Mouse (Mus musculus) CH12.LX (cell line): ENCODE data around the gene Sele. TPM values are rescaled to one million over a fixed set of nuclear protein-coding genes. Genes with fewer than 3 reads are reported as not detected.

Experiments
- DNase-seq: peaks from one replicate; pipeline ENCODE4 v3.0.0-alpha.2; 2013; ENCODE audit errors: extremely low read depth
- H3K27ac ChIP-seq: 2 replicates; pipeline ENCODE4 v1.5.1; 2012; ENCODE audit warnings: low read depth, mild to moderate bottlenecking, control low read depth, moderate library complexity; ENCODE audit not compliant: insufficient read depth
- H3K27me3 ChIP-seq: replicated peaks from 2 replicates; pipeline ENCODE3; 2012; ENCODE audit warnings: inconsistent platforms
- H3K36me3 ChIP-seq, 2 experiments: replicated peaks in 1 of 2; 2 replicates each; pipeline versions ENCODE3 to v1.6.1; 2012; ENCODE audit warnings: inconsistent platforms in 1 of 2, low read length in 1 of 2, mild to moderate bottlenecking in 1 of 2, mixed read lengths in 1 of 2, moderate library complexity in 1 of 2; ENCODE audit not compliant: control insufficient read depth in 1 of 2, insufficient read depth in 1 of 2
- H3K4me1 ChIP-seq, 2 experiments: 2 replicates each; pipeline ENCODE4 v1.6.1; 2012; ENCODE audit warnings: inconsistent platforms in 1 of 2, moderate library complexity in 1 of 2; ENCODE audit not compliant: insufficient read depth in 2 of 2, control insufficient read depth in 1 of 2
- H3K4me2 ChIP-seq: 2 replicates; pipeline ENCODE4 v1.6.1; 2012; ENCODE audit warnings: low read depth, mild to moderate bottlenecking, control low read depth; ENCODE audit not compliant: poor library complexity, insufficient read depth, severe bottlenecking
- H3K4me3 ChIP-seq, 3 experiments: fragments of 150-350 bp in 1 of 3; sonication (generic) in 1 of 3; replicated peaks in 1 of 3; 2 replicates each; pipeline versions ENCODE3 to v1.5.1; 2011 to 2012; ENCODE audit warnings: low read depth in 2 of 3, low read length in 2 of 3, mild to moderate bottlenecking in 2 of 3, moderate library complexity in 2 of 3, control low read depth in 1 of 3, improper control_type of control experiment in 1 of 3, inconsistent platforms in 1 of 3, mixed read lengths in 1 of 3; ENCODE audit not compliant: poor library complexity in 1 of 3
- H3K79me2 ChIP-seq: replicated peaks from 2 replicates; pipeline ENCODE4 v1.6.1; 2012; ENCODE audit warnings: mild to moderate bottlenecking, moderate library complexity; ENCODE audit not compliant: control insufficient read depth, poor library complexity, insufficient read depth, severe bottlenecking; ENCODE audit errors: extremely low read depth
- H3K9ac ChIP-seq: 2 replicates; pipeline ENCODE4 v1.6.1; 2012; ENCODE audit warnings: low read depth, mild to moderate bottlenecking, control low read depth, moderate library complexity; ENCODE audit not compliant: insufficient read depth
- H3K9me3 ChIP-seq: replicated peaks from 2 replicates; pipeline ENCODE3; 2012; ENCODE audit warnings: low read length, inconsistent platforms, mixed read lengths
- CTCF ChIP-seq, 2 experiments: IDR thresholded peaks in 1 of 2; conservative IDR thresholded peaks in 1 of 2; 2 replicates each; pipeline ENCODE4 v1.5.1; 2011 to 2012; ENCODE audit warnings: low read depth in 2 of 2, low read length in 2 of 2, improper control_type of control experiment in 1 of 2, inconsistent platforms in 1 of 2, mild to moderate bottlenecking in 1 of 2, moderate library complexity in 1 of 2
- ETS1 ChIP-seq: conservative IDR thresholded peaks from 2 replicates; pipeline ENCODE4 v1.6.1; 2012; ENCODE audit warnings: low read depth, mild to moderate bottlenecking, inconsistent platforms, low read length, improper control_type of control experiment, moderate library complexity
- GABPA ChIP-seq: IDR thresholded peaks from 2 replicates; pipeline ENCODE4 v1.6.1; 2012; ENCODE audit warnings: low read depth, low read length, improper control_type of control experiment, inconsistent platforms; ENCODE audit not compliant: insufficient replicate concordance
- MYC ChIP-seq: IDR thresholded peaks from 2 replicates; pipeline ENCODE4 v1.6.1; 2011; ENCODE audit warnings: low read depth, mild to moderate bottlenecking, improper control_type of control experiment, low read length
- dilution Hi-C: fragments of 300-500 bp; cut with MboI; formaldehyde crosslinking; loops from 2 replicates; pipeline ENCODE4 v1.14.3; 2020; ENCODE audit warnings: low sequenced_read_pairs; ENCODE audit not compliant: extremely low pct_unique_long_range_greater_than_20kb, extremely low pct_ligation_motif_present
- in situ Hi-C: fragments of 300-500 bp; cut with MboI; formaldehyde crosslinking; loops from 3 replicates; pipeline ENCODE4 v1.14.3; 2019; ENCODE audit warnings: low sequenced_read_pairs, low pct_ligation_motif_present, low pct_unique_long_range_greater_than_20kb, mixed read lengths
- polyA plus RNA-seq: library from polyadenylated mRNA; unstranded; fragments of >175 nt; gene quantifications from 2 replicates; pipeline ENCODE4 v1.2.1, GENCODE M21; 2012; ENCODE audit warnings: low read depth; ENCODE audit not compliant: insufficient read length
- total RNA-seq, 2 experiments: library from RNA; depleted of rRNA; stranded (reverse); fragments of 300-350 nt in 1 of 2; fragments of >200 nt in 1 of 2; gene quantifications; 2 replicates each; pipeline ENCODE4 v1.2.3; 2012 to 2014

Sele gene
- total and polyA plus RNA-seq, 3 experiments = not detected

DNA sequence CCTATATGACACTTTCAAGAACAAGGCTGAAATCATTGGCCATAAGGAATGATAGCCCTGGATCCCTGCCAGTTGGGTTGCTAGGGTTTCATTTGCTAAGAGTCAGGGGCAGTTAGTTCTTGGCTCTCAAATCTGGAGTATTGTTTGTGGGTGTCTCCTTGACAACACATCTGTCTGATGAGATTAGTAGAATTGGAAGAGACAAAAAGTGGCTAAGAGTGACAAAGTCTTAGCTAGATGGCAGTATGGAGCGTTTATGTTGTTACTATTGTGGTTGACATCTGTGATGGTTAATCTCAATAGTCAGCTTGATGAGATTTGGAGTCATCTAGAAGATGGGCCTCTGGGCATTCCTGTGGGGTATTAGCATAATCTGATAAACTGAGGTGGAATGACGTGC is 50.3 kb downstream of the Sele start:
- H3K9ac ChIP-seq = no peak overlapping the region
- in situ Hi-C loops = no loop called here
- H3K4me2 ChIP-seq = no peak overlapping the region
- no peak overlapping the region for H3K27ac ChIP-seq
- TF ChIP-seq CTCF (conservative IDR thresholded peaks at IDR 0.05 in 1 of 2, IDR thresholded peaks at IDR 0.05 in 1 of 2; ENCODE audit: low read depth in 2 of 2, low read length in 2 of 2) (peak in 1 of 2 experiments; percentile 19; a peak in 1 of 4 replicates), MYC (no peak), GABPA (no peak), ETS1 (no peak)
- peaks cover 5% of the 10 kb centered on the region for H3K27me3 ChIP-seq
- no peaks in the 10 kb centered on the region for H3K36me3 ChIP-seq
- dilution Hi-C loops = no loop called here
- no peaks in the 10 kb centered on the region for H3K4me1 ChIP-seq
- DNase-seq = no peak
- no peaks in the 10 kb centered on the region for H3K9me3 ChIP-seq
- no peak overlapping the region for H3K4me3 ChIP-seq
- H3K79me2 ChIP-seq = 0 out of 2 replicates have a peak, but pooled peaks cover 2% of the 10 kb centered on the region

Other genes with a start within 250 kb of the Sele start
- gene Scyl3, start 119.1 kb upstream of the Sele start, total RNA-seq (2012; rRNA removed) = 11.9 and 13.9 TPM in 2 replicates
- 16.1 and 16.9 TPM in 2 replicates for gene Scyl3, start 119.1 kb upstream of the Sele start, total RNA-seq (2014; rRNA removed)
- gene Scyl3, start 119.1 kb upstream of the Sele start, polyA plus RNA-seq = 21.1 and 22.2 TPM in 2 replicates
- gene BC055324, start 53.4 kb upstream of the Sele start, total RNA-seq (2012; rRNA removed) = 16.3 and 17.0 TPM in 2 replicates
- 26.6 and 28.9 TPM in 2 replicates for gene BC055324, start 53.4 kb upstream of the Sele start, total RNA-seq (2014; rRNA removed)
- 19.3 and 20.6 TPM in 2 replicates for gene BC055324, start 53.4 kb upstream of the Sele start, polyA plus RNA-seq
- 6.7 and 9.7 TPM in 2 replicates for gene Mettl18, start 53.3 kb upstream of the Sele start, total RNA-seq (2012; rRNA removed)
- 19.2 and 23.0 TPM in 2 replicates for gene Mettl18, start 53.3 kb upstream of the Sele start, total RNA-seq (2014; rRNA removed)
- 10.7 and 12.1 TPM in 2 replicates for gene Mettl18, start 53.3 kb upstream of the Sele start, polyA plus RNA-seq
- not detected in 2 replicates for gene Sell, start 13.7 kb downstream of the Sele start, total RNA-seq (2012; rRNA removed)
- not detected in 2 replicates for gene Sell, start 13.7 kb downstream of the Sele start, total RNA-seq (2014; rRNA removed)
- gene Sell, start 13.7 kb downstream of the Sele start, polyA plus RNA-seq = not detected in 2 replicates
- not detected in 2 replicates for gene Selp, start 67.0 kb downstream of the Sele start, total RNA-seq (2012; rRNA removed)
- 0.43 and 0.61 TPM in 2 replicates for gene Selp, start 67.0 kb downstream of the Sele start, total RNA-seq (2014; rRNA removed)
- 0.18 and 0.21 TPM in 2 replicates for gene Selp, start 67.0 kb downstream of the Sele start, polyA plus RNA-seq
- gene F5, start 103.6 kb downstream of the Sele start, total RNA-seq (2012; rRNA removed) = under 0.01 TPM in 2 replicates
- gene F5, start 103.6 kb downstream of the Sele start, total RNA-seq (2014; rRNA removed) = 0.04 TPM in 1 of 2 replicates, not detected in the other
- gene F5, start 103.6 kb downstream of the Sele start, polyA plus RNA-seq = 0.12 and 0.19 TPM in 2 replicates
- gene Slc19a2, start 200.8 kb downstream of the Sele start, total RNA-seq (2012; rRNA removed) = 15.1 and 16.8 TPM in 2 replicates
- gene Slc19a2, start 200.8 kb downstream of the Sele start, total RNA-seq (2014; rRNA removed) = 26.1 and 28.4 TPM in 2 replicates
- gene Slc19a2, start 200.8 kb downstream of the Sele start, polyA plus RNA-seq = 10.9 and 11.6 TPM in 2 replicates
- 9.4 and 10.6 TPM in 2 replicates for gene Ccdc181, start 227.4 kb downstream of the Sele start, total RNA-seq (2012; rRNA removed)
- 8.8 and 12.2 TPM in 2 replicates for gene Ccdc181, start 227.4 kb downstream of the Sele start, total RNA-seq (2014; rRNA removed)
- 12.1 and 14.6 TPM in 2 replicates for gene Ccdc181, start 227.4 kb downstream of the Sele start, polyA plus RNA-seq